Mouse (Mus musculus): ENCODE measurements at regions not wholly inside any gene's neighbourhood (a gene's known extent, or its start where the extent isn't known, plus 50 kb on each side); places are given as distances from the start of the nearest gene placed in this dataset.
"Not testable (repeated sequence)": the region's sequence is repeated elsewhere in the genome, so short reads cannot be mapped to it uniquely, and the experiment has no call there.

DNA sequence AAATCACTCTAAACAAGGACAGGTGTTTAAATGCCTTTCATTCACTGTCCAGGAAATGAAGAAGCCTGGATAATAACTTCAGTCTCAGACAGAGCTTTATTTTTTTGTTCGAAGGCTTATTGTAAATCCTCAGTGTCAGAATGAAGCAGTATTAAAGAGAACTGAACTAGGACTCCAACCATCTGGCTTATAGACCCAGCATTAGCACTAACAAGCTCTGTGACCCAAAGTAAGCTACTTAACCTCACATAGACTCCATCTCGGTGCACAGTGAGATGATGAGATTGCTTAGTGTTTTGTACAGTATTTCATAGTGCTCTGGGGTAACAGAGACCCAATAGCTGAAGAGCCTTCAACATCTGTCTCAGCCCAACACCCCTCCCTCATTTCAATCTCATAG is 738.2 kb upstream of the Map3k7 start:
- intact Hi-C loops (cut with DNase I), result no loop called here

DNA sequence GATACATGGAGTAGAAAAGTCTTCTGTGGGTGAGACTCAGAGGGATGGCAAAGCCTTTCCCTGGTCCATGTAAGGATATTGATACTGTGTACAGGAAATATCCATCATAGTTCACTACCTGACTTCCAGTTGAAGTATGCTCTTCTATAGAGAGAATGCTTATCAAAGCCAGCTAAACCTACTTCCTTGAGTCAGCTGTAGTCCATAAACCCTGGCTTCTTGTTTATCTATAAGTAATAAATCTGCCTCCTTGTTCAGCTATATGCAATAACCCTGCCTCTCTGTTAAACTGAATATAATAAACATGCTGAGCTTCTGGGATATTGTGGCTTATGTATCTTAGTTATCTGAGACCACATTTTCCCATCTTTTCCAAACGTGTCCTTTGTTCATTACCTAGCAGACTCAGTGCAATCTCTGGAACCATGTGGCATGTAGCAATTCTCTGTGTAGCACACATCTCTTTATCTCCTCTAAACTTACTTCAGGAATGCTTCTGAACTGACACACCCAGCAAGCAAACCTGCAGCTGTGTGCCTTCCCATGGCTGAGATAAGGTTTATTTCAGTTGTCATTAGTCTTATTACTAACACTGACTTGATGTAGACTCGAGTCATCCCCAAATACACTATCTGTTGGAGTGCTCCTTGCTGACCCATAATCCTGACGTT is 694.9 kb upstream of the Map3k7 start:
- intact Hi-C loops (cut with DNase I), result no loop called here

DNA sequence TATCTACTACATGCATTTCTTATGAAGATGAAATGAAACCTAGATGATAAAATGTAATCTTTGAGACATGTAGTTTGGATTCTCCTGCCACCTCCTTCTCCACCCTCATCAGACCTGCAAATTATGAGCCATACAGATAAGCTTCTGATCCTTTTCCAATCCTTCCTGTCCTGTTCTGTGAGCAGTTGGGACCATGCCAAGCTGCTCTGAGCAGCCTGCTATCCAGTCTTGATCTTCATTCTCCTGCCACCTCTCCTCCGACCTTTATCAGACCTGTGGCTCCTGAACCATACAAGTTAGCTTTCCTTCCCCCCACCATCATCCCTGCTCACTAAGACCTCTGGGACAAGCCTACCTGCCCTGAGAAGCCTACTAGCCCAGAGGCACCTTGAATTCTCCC is 689.8 kb upstream of the Map3k7 start:
- intact Hi-C loops (cut with DNase I), result no loop called here

DNA sequence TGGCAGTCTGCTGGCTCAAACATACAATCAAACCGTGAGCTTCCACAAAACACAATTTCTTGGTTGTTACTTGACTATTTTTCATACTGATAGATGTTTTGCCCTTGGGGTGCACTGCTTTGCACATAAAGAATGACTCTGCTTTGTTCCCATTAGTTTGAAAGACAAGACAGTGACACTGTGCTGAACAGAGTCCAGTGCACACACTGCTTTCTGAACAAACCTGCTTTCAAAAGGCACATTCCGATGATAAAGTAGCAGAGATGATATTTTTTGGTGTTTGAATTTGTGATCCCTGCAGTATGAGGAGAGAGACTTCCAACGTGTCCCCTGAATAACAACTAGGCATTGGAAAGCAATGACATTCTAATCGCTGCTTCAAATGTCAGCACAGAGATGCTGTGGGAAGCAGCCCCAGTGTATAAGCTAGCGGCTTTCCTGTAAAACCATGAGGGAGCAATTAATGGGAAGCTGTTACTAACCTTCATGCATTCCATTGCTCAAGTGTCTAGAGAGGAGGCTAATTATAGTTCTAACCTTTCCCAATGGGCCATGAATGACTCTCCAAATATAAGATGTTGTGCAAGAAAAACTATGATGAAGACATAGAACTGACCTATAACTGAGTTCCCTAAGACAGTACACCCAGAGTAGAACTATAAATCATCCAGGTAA is 673.5 kb upstream of the Map3k7 start:
- intact Hi-C loops (cut with DNase I), result no loop called here

DNA sequence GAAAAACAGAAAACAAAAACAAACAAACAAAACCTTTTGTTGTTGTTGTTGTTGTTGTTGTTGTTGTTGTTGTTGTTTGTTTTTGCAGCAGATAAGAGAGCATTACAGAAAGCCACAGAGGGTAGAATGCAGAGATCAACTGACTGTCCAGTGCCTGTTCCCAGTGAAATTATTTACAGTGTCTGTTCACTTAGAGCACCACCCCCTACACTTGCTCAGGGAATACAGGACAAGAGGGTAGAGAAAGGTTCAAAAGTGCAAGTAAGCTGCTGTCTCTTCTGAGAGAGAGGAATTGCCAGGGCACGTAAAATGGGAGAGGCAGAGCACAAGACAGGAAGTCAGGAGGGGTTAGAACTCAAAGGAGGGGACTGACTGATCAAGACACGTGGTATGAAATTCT is 670.1 kb upstream of the Map3k7 start:
- intact Hi-C loops (cut with DNase I), result no loop called here

GRCm38 (mm10) chr4:31297848-31298247 is 666.0 kb upstream of the Map3k7 start:
- intact Hi-C loops (cut with DNase I), result no loop called here

DNA sequence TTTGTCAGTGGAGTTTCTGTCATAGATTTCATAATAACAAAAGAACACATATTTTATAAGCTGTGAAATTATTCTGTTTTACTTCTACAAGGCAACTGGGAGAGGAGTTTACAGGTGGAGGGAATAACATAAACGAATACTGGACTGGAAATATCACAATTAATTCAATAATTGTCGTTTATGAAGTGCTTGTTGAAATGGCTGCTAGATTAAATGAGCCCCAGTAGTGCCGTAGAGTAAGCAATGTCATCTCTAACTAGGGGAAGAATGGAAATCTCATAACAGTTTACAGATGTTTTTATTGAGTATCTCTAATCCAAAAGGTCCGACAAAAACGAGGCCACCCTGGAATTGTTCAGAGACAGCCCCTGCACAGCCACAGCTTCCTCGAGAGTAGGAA is 644.6 kb upstream of the Map3k7 start:
- intact Hi-C loops (cut with DNase I), result no loop called here

- intact Hi-C loops (cut with DNase I), result no loop called here
These were observed 643.0 kb upstream of the Map3k7 start for GRCm38 (mm10) chr4:31320734-31321507.

DNA sequence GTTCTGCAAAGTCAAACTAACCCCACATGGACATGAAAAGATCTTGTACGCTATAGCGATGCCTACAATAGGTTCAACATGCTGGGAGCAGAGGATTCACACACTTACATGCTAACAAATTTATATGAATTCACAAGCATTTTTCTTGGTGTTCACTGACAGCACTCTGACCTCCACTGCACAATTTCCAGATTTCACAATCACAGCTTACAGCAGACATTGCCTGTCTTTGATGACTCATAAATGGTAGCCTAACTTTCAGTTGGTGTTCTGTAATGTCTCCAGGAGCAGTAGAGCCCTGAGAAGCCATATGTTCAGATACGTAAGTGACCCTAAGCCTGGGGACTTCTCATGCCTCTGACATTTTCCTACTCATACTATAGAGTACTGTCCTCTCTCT is 640.1 kb upstream of the Map3k7 start:
- intact Hi-C loops (cut with DNase I), result no loop called here

GRCm38 (mm10) chr4:31328798-31329197 is 635.1 kb upstream of the Map3k7 start:
- intact Hi-C loops (cut with DNase I), result no loop called here

- intact Hi-C loops (cut with DNase I), result no loop called here
These were observed 632.8 kb upstream of the Map3k7 start for GRCm38 (mm10) chr4:31331053-31331452.

GRCm38 (mm10) chr4:31335686-31336085 is 628.2 kb upstream of the Map3k7 start:
- intact Hi-C loops (cut with DNase I), result no loop called here

GRCm38 (mm10) chr4:31337980-31338379 is 625.9 kb upstream of the Map3k7 start:
- intact Hi-C loops (cut with DNase I), result no loop called here

DNA sequence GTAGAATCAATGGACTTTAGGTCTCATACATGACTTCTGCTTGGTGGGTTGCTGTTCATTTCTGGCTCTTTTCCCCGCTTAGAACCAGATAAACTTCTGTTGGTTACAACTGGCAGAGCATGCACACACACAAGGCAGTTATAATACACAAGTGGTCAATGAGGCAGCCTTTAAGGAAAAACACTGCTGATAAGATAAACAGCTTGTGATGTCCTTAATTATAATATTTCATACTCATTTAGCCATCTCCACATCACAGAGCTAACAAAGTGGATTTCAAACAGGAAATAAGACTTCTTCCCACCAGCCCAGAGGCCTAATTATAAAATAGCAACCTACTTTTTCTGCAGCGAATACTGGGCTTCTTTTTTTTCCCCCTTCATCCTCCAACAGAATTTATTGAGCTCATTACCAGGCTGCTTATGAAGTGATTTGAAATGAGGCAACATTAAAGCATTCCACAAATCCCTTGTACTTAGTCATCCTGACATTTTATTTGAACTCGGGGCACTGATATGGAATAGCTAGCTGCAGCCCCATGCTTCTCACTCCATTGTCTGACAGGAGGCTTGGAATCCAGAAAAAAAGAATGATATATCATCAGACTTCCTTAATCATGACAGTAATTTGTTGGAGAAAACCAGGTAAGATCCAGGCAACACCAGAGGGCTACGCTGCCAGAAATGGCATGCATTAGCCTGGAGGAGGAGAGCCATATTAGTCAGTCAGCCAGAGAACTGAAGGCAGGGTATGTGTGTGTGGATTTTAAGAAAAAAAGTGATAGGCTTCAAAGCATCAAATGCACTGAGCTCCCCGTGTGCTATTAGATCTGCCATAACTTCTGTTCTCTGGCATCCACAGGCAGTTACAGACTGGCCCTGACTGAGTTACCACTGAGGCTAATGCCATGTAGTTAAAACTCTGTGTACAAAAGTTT is 620.3 kb upstream of the Map3k7 start:
- intact Hi-C loops (cut with DNase I), result no loop called here

DNA sequence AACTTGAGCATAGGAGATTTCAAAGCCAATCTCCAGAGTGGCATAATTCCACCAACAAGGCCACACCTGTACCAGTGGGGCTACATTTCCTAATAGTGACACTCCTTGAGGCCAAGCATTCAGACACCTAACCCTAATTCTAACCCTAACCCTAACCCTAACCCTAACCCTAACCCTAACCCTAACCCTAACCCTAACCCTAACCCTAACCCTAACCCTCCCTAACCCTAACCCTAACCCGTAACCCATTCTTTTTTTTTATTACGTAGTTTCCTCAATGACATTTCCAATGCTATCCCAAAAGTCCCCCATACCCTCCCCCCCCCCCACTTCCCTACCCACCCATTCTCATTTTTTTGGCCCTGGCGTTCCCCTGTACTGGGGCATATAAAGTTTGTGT is 609.9 kb upstream of the Map3k7 start:
- intact Hi-C loops (cut with DNase I), result not testable (repeated sequence)

- intact Hi-C loops (cut with DNase I), result no loop called here
These were observed 608.9 kb upstream of the Map3k7 start for GRCm38 (mm10) chr4:31354953-31355352.

DNA sequence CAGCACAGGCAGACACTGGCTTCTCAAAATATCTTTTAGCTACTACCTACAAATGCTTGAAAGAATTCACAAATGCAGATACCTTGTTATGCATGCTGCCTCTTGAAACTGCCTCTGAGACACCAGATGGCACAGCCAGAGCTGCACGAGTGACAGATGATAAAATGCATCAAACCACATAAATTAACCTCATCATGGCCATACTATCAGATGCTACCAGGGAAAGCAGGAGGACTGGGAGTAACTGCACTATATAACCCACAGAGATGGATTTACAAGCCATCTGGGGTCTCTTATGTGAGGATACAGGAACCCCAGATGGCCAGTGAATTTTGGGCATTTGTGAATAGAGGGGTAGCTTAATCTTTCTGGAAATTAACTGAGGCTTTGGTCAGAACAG is 597.7 kb upstream of the Map3k7 start:
- intact Hi-C loops (cut with DNase I), result no loop called here

- intact Hi-C loops (cut with DNase I), result no loop called here
These were observed 596.9 kb upstream of the Map3k7 start for GRCm38 (mm10) chr4:31367031-31367430.

DNA sequence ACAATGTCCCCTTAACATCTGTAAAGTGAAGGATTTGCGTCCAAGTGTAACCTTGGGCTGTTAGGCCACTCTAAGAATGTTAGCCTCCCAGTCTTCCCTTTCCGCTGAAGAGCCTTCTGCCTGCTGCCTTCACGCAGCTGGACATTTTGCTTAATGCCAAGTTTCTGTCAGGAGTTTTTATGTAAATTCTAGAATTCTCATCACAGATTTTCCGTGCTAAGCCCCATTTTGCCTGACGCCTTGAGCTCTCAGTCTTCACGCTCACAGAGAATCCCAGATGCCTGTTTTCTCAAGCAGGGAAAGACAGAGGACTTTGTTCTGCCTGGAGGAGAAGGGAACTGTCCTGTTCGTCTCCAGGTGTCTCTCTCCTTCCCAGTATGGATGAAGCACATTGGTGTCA is 593.8 kb upstream of the Map3k7 start:
- intact Hi-C loops (cut with DNase I), result no loop called here

DNA sequence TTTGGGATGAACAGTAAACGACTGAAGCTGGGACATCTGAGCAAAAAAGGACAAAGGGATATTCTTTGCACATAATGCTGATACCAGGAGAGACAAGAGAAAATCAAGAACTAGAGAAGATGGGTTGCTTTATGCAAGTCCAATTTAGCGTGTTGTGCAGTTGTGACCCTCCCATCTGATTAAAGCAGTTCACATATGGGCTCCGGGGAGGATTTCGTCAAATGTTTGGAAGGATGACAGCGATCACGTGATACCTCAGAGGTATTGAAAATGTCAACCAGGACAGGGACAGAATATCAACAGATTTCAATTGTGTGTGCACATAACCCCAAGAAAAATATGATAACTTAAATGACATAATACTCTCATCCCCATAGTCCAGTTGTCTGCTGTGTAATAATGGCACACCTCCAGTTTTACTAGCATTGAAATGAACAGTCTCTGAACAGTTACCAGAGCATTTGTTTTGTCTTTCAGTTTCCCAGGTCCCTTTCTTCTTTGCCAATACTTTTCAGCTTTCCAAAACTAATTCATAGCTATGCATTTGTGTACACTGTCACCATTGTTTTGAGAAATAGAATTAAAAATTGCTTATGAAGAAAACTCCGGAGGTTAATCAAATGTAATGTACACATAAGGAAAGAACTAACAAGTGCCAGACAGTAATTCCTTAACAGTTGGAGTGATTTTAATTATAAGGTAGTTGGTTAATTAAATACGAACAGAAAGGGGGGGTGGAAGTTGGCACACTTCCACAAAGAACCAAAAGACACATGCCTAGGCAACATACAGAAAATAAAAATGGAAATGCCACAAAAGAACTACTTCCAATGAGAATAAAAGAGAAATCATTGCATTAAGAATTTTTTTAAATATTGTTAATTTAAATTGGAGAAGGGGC is 582.6 kb upstream of the Map3k7 start:
- intact Hi-C loops (cut with DNase I), result no loop called here
